Mouse (Mus musculus) midbrain, embryonic 16.5 days (tissue): ENCODE measurements at regions not wholly inside any gene's neighbourhood (a gene's known extent, or its start where the extent isn't known, plus 50 kb on each side); places are given as distances from the start of the nearest gene placed in this dataset.
A peak's percentile ranks its signal among the peaks of the same experiment; 100 is the strongest.

Experiments used
- ATAC-seq: fragments of 200-750 bp; cut with Nextera tagmentation; 2 replicates; pipeline ENCODE4 v1.8.0; 2017; ENCODE audit warnings: moderate TSS enrichment
- H3K27ac ChIP-seq: fragments of 300-500 bp; sonication (generic); 2 replicates; pipeline ENCODE4 v1.5.1; 2014; ENCODE audit warnings: mild to moderate bottlenecking, low read length, mixed read lengths
- H3K27me3 ChIP-seq: fragments of 300-500 bp; sonication (generic); 2 replicates; pipeline ENCODE4 v1.6.1; 2014; ENCODE audit warnings: low read depth, low read length, mixed read lengths; ENCODE audit not compliant: control insufficient read depth, insufficient read depth
- H3K36me3 ChIP-seq: fragments of 300-500 bp; sonication (generic); 2 replicates; pipeline ENCODE4 v1.6.1; 2014; ENCODE audit warnings: mild to moderate bottlenecking, low read length, moderate library complexity, mixed read lengths; ENCODE audit not compliant: control insufficient read depth, insufficient read depth
- H3K4me1 ChIP-seq: fragments of 300-500 bp; sonication (generic); 2 replicates; pipeline ENCODE4 v1.6.1; 2014; ENCODE audit warnings: mild to moderate bottlenecking, low read length, mixed read lengths; ENCODE audit not compliant: control insufficient read depth, insufficient read depth
- H3K4me2 ChIP-seq: fragments of 300-500 bp; sonication (generic); 2 replicates; pipeline ENCODE4 v1.6.1; 2014; ENCODE audit warnings: mild to moderate bottlenecking, low read length, mixed read lengths
- H3K4me3 ChIP-seq: fragments of 300-500 bp; sonication (generic); 2 replicates; pipeline ENCODE4 v1.5.1; 2014; ENCODE audit warnings: low read depth, mild to moderate bottlenecking, low read length, moderate library complexity, mixed read lengths
- H3K9ac ChIP-seq: fragments of 300-500 bp; sonication (generic); 2 replicates; pipeline ENCODE4 v1.6.1; 2014; ENCODE audit warnings: low read depth, low read length, mixed read lengths
- H3K9me3 ChIP-seq: fragments of 300-500 bp; sonication (generic); replicated peaks from 2 replicates; pipeline ENCODE4 v1.6.1; 2014; ENCODE audit warnings: mild to moderate bottlenecking, low read length, mixed read lengths; ENCODE audit not compliant: control insufficient read depth, poor library complexity, severe bottlenecking
- WGBS: fragments of 180-500 bp; shearing (Covaris S2); extraction: QIAGEN DNeasy Blood & Tissue Kit; methylation state at CpG from one replicate; pipeline ENCODE4 v1.1.7; 2014; 5-methylcytosine and 5-hydroxymethylcytosine counted together

DNA sequence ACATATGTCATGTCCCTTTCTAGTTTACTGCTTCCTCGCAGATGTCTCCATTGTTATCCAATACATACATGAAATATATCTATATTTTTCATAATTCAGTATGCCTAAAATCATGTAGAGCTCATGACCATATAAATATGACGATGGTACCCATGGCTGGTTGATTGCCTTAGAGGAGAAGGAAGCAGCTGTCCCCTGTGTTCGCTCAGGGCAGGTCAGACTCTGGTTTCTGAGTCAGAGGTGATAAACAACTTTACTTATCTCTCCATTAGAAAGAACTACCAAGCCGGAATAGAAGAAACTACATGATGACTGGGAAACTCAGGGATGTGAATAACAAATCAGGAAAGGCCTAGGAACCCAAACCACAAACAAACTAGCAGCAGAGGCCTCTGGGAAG lies 307.6 kb downstream of the Sox4 start:
- Histone ChIP-seq H3K27ac (no peak overlapping the region), H3K4me2 (no peak overlapping the region), H3K4me1 (no peaks in the 10 kb centered on the region), H3K9ac (no peak overlapping the region), H3K27me3 (no peaks in the 10 kb centered on the region), H3K4me3 (no peak overlapping the region), H3K36me3 (no peaks in the 10 kb centered on the region), H3K9me3 (no peaks in the 10 kb centered on the region)
- WGBS: 92% methylated on average over 4 of the region's 4 CpGs
- ATAC-seq: no peak

DNA sequence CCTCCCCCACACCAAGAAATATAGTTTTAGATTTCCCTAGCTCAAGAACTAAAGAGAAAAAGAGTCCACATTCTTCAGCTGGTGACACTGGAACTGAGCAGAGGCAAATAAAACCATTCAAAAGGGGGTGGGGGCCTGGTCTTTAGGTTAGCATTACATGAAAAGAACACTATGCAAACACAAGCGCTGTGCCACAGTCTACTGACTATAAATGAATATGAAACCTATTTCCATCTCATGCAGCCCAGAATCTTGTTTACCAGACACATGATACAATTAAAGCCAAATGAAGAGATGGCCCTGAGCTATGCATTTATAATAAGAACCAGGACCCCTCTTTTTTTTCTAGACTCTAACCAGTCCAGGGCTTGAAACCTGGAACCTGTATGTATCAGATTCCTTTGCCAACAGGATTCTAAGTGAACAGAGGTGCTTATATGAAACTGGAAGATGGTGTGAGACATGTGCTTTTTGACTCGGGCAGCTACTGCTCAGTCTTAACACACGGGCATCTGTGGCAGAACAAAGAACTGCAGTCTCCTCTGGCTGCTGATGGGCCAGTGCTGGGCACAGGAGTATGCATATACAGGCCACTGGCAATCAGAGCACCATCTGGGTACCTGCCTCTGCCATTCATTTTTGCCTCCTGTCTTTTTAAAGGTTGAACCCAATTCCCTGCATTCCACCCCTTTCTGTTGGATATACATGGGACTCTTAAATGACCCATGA lies 308.5 kb downstream of the Sox4 start:
- Histone ChIP-seq H3K9me3 (no peaks in the 10 kb centered on the region), H3K36me3 (no peaks in the 10 kb centered on the region), H3K4me1 (no peaks in the 10 kb centered on the region), H3K27ac (no peak overlapping the region), H3K9ac (no peak overlapping the region), H3K4me3 (no peak overlapping the region), H3K4me2 (no peak overlapping the region), H3K27me3 (no peaks in the 10 kb centered on the region)
- 71% methylated on average over 3 of the region's 3 CpGs for WGBS
- no peak for ATAC-seq

DNA sequence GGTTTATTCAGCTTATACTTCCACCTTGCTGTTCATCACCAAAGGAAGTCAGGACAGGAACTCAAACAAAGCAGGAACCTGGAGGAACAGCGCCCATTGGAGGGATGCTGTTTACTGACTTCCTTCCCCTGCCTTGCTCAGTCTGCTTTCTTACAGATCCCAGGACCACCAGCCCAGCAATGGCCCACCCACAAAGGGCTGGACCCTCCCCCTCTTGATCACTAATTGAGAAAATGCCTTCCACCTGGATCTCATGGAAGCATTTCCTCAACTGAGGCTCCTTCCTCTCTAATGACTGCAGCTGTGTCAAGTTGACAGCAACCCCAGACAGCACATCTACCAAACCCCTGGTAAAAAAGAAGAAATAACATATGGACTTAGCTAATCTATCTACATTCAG lies 312.7 kb downstream of the Sox4 start:
- 94% methylated on average over 1 of the region's 1 CpGs for WGBS

DNA sequence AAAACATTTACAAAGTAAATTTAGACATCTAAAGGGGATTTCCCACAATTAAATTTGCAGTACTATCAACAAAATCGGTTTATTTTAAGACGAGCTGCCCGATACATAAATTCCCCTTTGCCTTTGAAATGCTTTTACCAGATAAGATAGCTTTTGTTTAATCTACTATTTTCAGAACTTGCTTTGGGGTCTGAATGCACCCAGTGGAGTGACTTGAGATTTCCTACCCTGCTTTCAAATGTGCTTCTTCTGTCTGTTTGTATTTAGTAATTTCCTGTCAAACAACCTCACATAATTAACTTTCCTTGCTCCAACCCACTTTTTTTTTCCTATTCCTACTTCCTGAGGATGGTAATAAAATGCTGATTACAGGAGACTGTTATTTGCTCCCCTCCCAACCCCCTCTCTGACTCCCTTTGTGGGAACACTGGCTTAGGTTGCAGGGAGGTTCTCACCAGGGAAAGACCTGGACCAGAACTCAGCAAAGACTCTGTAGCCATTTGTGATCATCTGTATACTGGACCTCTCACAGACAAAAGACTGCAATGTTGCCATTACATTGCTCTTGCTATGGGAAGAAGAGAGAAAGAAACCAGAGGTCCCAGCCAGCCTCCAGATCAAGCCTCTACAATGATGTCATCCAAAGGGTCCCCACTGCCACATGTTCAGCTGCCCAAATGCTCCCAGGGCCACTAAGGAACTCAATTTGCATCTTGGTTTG lies 318.1 kb downstream of the Sox4 start:
- H3K4me2 ChIP-seq: no peak overlapping the region
- peaks cover 5% of the 10 kb centered on the region; the same call in 1 of the 2 replicates for H3K4me1 ChIP-seq
- no peak overlapping the region; the same call in 1 of the 2 replicates for H3K27ac ChIP-seq
- no peak overlapping the region for H3K9ac ChIP-seq
- WGBS: 75% methylated on average over 3 of the region's 3 CpGs
- H3K36me3 ChIP-seq: no peaks in the 10 kb centered on the region
- H3K4me3 ChIP-seq: no peak overlapping the region
- ATAC-seq: no peak
- H3K27me3 ChIP-seq: no peaks in the 10 kb centered on the region
- no peaks in the 10 kb centered on the region for H3K9me3 ChIP-seq

More for the DNA sequence above, 312.7 kb downstream of the Sox4 start:
- Histone ChIP-seq H3K36me3 (no peaks in the 10 kb centered on the region), H3K9me3 (no peaks in the 10 kb centered on the region), H3K4me3 (no peak overlapping the region), H3K27me3 (no peaks in the 10 kb centered on the region), H3K4me2 (no peak overlapping the region), H3K27ac (no peak overlapping the region), H3K4me1 (no peaks in the 10 kb centered on the region), H3K9ac (no peak overlapping the region)
- ATAC-seq: no peak

DNA sequence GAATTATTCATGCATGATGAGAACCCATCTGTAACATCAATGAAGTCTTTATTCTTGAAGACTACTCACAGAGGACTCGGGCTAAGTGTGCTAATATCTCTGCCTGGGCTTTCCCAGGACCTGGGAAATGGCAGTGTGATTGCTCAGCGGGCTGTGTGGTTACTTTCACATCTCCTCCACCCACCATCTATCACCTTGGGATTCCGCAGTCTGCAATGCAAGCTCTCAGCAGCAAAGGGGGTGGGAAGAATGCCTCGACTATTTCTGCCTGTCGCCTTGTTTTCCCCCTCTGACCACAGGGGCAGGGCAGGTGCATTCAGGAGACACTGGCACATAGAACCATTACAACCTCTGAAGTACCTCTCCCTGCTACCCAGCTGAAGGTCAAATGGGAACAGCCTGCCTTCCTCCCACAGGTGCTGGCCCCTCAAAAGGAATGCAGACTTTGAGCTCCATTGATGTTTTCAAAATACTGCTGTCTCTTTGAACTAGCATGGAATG lies 319.9 kb downstream of the Sox4 start:
- no peaks in the 10 kb centered on the region for H3K27me3 ChIP-seq
- WGBS: 33% methylated on average over 5 of the region's 5 CpGs
- no peak for ATAC-seq

DNA sequence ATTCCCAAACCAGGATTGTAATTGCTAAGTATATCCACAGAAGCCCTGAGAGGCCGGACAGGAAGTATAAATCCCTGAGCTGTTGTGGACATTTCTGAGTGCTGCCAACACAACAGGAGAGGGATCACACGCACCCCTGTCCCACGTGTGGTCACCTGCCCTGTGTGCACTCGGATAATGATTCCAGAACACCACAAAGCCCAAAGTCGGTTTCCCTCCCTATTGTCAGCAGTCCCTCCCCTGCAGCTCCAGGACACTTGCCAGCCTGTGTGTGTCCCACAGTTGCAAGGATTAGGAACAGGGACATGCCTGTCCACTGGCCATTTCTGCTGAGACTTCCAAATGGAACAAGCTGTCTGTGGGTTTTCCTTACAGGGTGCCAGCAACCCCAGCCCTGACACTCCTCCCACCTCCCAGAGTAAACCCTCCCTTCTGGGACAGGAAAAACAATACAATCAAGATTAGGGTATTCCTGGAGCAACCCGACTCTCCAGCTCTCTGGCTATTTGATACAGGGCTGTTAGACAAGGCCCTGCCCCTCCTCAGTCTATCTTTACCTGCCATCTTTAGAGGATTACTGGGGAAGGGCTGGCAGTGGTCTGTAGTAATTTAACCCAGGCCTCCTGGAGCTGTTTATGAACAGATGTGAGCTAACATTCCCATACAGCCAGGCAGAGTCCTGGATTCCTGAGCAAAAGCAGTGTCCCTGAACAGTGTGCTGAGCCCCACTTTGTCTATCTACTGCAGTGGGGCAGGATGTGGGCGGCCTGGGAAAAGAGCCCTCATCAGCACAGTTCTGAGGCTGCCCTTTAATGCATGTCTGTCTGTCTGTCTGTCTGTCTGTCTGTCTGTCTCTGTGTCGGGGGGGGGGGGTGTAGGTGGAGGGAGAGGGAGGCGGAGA lies 323.8 kb downstream of the Sox4 start:
- Histone ChIP-seq H3K4me2 (no peak overlapping the region), H3K36me3 (no peaks in the 10 kb centered on the region), H3K27ac (no peak overlapping the region), H3K4me1 (peaks cover 11% of the 10 kb centered on the region), H3K9me3 (no peaks in the 10 kb centered on the region), H3K27me3 (no peaks in the 10 kb centered on the region), H3K9ac (peak overlapping the region; percentile 34; the same call in 1 of the 2 replicates), H3K4me3 (no peak overlapping the region)
- 45% methylated on average over 9 of the region's 9 CpGs for whole genome bisulfite sequencing
- ATAC-seq: peak; percentile 72

More for the DNA sequence above, 319.9 kb downstream of the Sox4 start:
- Histone ChIP-seq H3K9ac (no peak overlapping the region), H3K9me3 (no peaks in the 10 kb centered on the region), H3K4me1 (peaks cover 11% of the 10 kb centered on the region), H3K4me3 (no peak overlapping the region), H3K4me2 (no peak overlapping the region), H3K36me3 (no peaks in the 10 kb centered on the region), H3K27ac (no peak overlapping the region)

DNA sequence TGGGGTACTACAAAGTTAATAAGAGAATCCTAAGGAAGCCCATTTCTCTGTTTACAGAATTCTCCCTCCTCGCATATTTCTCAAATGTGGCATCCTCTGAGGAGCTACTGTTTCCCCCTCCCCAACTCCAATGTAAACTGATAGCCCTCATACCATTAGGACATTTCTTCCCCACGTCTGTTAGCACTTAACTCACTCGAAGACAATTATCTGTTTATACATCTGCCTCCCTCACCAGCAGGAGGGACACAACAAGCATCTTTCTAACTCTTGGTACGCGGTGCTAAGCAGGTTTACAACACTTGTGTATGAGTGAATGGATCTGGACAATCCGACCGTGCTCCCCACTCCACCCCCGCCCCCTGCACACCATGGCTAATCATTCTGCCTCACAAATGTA lies 324.8 kb downstream of the Sox4 start:
- no peaks in the 10 kb centered on the region for H3K9me3 ChIP-seq
- H3K9ac ChIP-seq: no peak overlapping the region
- H3K4me1 ChIP-seq: peaks cover 11% of the 10 kb centered on the region
- no peak overlapping the region for H3K27ac ChIP-seq
- 64% methylated on average over 8 of the region's 8 CpGs for WGBS
- no peaks in the 10 kb centered on the region for H3K27me3 ChIP-seq
- H3K4me3 ChIP-seq: no peak overlapping the region
- no peaks in the 10 kb centered on the region for H3K36me3 ChIP-seq
- no peak for ATAC-seq
- no peak overlapping the region for H3K4me2 ChIP-seq

DNA sequence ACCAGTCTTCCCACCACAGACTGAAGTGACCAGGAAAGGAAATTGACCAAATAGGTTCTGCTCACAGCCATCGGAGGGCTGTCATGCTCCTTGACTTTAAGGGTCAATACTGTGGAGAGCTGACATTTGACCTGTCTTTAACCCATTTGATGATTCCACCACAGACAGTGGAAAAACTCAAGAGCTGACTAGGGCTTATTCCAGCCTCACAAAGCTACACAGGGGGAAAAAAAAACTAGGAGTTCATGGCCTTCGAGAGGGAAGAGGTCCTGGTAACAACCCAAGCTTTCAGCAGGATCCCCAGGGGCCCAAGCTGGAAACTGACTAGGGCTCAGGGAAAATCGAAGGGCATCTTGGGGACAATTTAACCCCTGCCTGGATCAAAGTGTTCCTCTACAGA lies 334.6 kb downstream of the Sox4 start:
- no peaks in the 10 kb centered on the region for H3K4me1 ChIP-seq

More for the DNA sequence above, 334.6 kb downstream of the Sox4 start:
- no peak for ATAC-seq
- no peak overlapping the region for H3K4me2 ChIP-seq
- no peak overlapping the region for H3K9ac ChIP-seq
- no peaks in the 10 kb centered on the region for H3K27me3 ChIP-seq
- WGBS: 26% methylated on average over 3 of the region's 3 CpGs
- no peaks in the 10 kb centered on the region for H3K36me3 ChIP-seq
- H3K9me3 ChIP-seq: no peaks in the 10 kb centered on the region
- H3K27ac ChIP-seq: no peak overlapping the region
- H3K4me3 ChIP-seq: no peak overlapping the region
